In the genomic region with DNA sequence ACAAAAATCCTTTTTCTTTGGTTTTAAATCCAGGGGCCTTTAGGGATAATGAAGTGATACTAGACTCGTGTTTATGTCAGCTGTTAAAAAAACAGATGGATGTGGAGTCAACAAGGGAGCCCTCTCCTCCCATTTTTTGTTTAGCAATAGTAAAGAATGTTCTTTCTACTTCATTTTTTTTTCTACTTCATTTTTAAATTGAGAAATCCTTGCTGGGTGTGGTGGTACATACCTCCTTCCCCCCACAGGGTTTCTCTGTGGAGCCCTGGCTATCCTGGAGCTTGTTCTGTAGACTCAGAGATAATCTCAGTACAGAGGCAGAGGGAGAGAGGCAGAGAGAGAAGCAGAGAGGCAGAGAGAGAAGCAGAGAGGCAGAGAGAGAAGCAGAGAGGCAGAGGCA, we compare ENCODE assay signal across 23 mouse cellular contexts.
DNase-seq lines count a peak whose midpoint lies in the region; ATAC-seq and TF ChIP-seq lines count a peak whose summit lies in the region.
"Had no signal": no experiment of that assay in that cellular context is flagged by ENCODE, and none has a peak within 500 bp of the region (broad histone marks: within the 10 kb centered on the region; RNA-seq: fewer than 3 reads in every experiment).

No protein-coding gene starts in this region.

- no peak overlapping the region for H3K4me3 ChIP-seq in heart, embryonic 12.5 days
- H3K4me3 ChIP-seq in lung, embryonic 15.5 days, result no peak overlapping the region
- no peak overlapping the region for H3K4me3 ChIP-seq in lung, adult 2 months (replicated peaks; ENCODE audit: extremely low read depth, low read depth, low read length)
- H3K4me3 ChIP-seq in brown adipose tissue, adult 24 weeks (ENCODE audit: insufficient read depth, low read depth, low read length), result no peak overlapping the region
- H3K4me3 ChIP-seq: embryonic facial prominence, embryonic 12.5 days; embryonic facial prominence, embryonic 15.5 days; gastrocnemius, adult 2 months; hindbrain, embryonic 10.5 days; hindbrain, embryonic 13.5 days had no signal

- H3K4me1 ChIP-seq in heart, embryonic 12.5 days (replicated peaks), result peaks cover 13% of the 10 kb centered on the region
- 0 out of 2 replicates have a peak, but pooled peaks cover 3% of the 10 kb centered on the region for H3K4me1 ChIP-seq in lung, embryonic 15.5 days
- H3K4me1 ChIP-seq in lung, adult 2 months (ENCODE audit: control insufficient read depth, insufficient read depth, low read length), result peaks cover 7% of the 10 kb centered on the region
- H3K4me1 ChIP-seq in brown adipose tissue, adult 24 weeks (ENCODE audit: control insufficient read depth, insufficient read depth, insufficient read length, low read length), result no peaks in the 10 kb centered on the region
- H3K4me1 ChIP-seq: embryonic facial prominence, embryonic 12.5 days; embryonic facial prominence, embryonic 15.5 days; hindbrain, embryonic 10.5 days; hindbrain, embryonic 13.5 days had no signal

- 0 out of 2 replicates have a peak overlapping the region, but pooled peaks have one; percentile 44 for H3K27ac ChIP-seq in heart, embryonic 12.5 days (ENCODE audit: poor library complexity, severe bottlenecking)
- H3K27ac ChIP-seq in lung, embryonic 15.5 days, result peak overlapping the region; percentile 37; the same call in 1 of the 2 replicates
- 0 out of 2 replicates have a peak overlapping the region, but pooled peaks have one; percentile 16 for H3K27ac ChIP-seq in brown adipose tissue, adult 24 weeks (replicated peaks; ENCODE audit: low read depth, low read length)
- H3K27ac ChIP-seq: embryonic facial prominence, embryonic 12.5 days; embryonic facial prominence, embryonic 15.5 days; hindbrain, embryonic 10.5 days; hindbrain, embryonic 13.5 days had no signal

- ATAC-seq in heart, embryonic 12.5 days (ENCODE audit: insufficient number of reproducible peaks, low FRiP score), result no peak
- ATAC-seq in lung, embryonic 15.5 days (ENCODE audit: borderline replicate concordance, extremely low read depth, low FRiP score, low TSS enrichment), result peak; percentile 3; the same call in 1 of the 2 replicates
- ATAC-seq: forebrain, embryonic 14.5 days; forebrain, postnatal 0 days; hindbrain, embryonic 16.5 days had no signal

- H3K36me3 ChIP-seq in heart, embryonic 12.5 days, result peaks cover 95% of the 10 kb centered on the region
- H3K36me3 ChIP-seq in lung, embryonic 15.5 days, result peaks cover 85% of the 10 kb centered on the region

- TF ChIP-seq CTCF in lung, adult 2 months (IDR thresholded peaks at IDR 0.05; ENCODE audit: insufficient read depth, low read length), result no peak

- no peaks in the 10 kb centered on the region for H3K9me3 ChIP-seq in heart, embryonic 12.5 days (replicated peaks)
- no peaks in the 10 kb centered on the region for H3K9me3 ChIP-seq in lung, embryonic 15.5 days
- H3K9me3 ChIP-seq: embryonic facial prominence, embryonic 12.5 days; embryonic facial prominence, embryonic 15.5 days; hindbrain, embryonic 10.5 days; hindbrain, embryonic 13.5 days had no signal

- 40% methylated on average over 1 of the region's 1 CpGs for WGBS in heart, embryonic 12.5 days
- WGBS in lung, embryonic 15.5 days, result 34% methylated on average over 1 of the region's 1 CpGs
- WGBS in lung, adult 2 months, result 22% methylated on average over 1 of the region's 1 CpGs

- intact Hi-C loops in heart, postnatal 10 days (cut with DNase I), result no loop called here

- no peak overlapping the region for H3K4me2 ChIP-seq in heart, embryonic 12.5 days
- no peak overlapping the region for H3K4me2 ChIP-seq in lung, embryonic 15.5 days
- H3K4me2 ChIP-seq: embryonic facial prominence, embryonic 12.5 days; embryonic facial prominence, embryonic 15.5 days; hindbrain, embryonic 13.5 days had no signal

- no peak for DNase-seq in heart, postnatal 10 days
- no peak for DNase-seq in lung, adult 2 months
- peak; percentile 44 for DNase-seq in NIH3T3 (ENCODE audit: low read depth)
- no peak for DNase-seq in spleen, adult 18-20 months
- DNase-seq: adrenal gland, adult 8-10 months; adrenal gland, postnatal 25 days; cerebellum, adult 18-20 months; cerebellum, adult 9-10 months; cerebellum, postnatal 25 days; forebrain, postnatal 0 days; gastrocnemius, adult 2 months; gastrocnemius, postnatal 14 days; heart, adult 18-20 months; heart, postnatal 36 days had no signal

- no peak overlapping the region for H3K9ac ChIP-seq in heart, embryonic 12.5 days
- H3K9ac ChIP-seq in lung, embryonic 15.5 days, result no peak overlapping the region
- H3K9ac ChIP-seq: embryonic facial prominence, embryonic 12.5 days; embryonic facial prominence, embryonic 15.5 days; forebrain, postnatal 0 days; hindbrain, embryonic 13.5 days had no signal

- H3K27me3 ChIP-seq in heart, embryonic 12.5 days (replicated peaks), result no peaks in the 10 kb centered on the region
- no peaks in the 10 kb centered on the region for H3K27me3 ChIP-seq in lung, embryonic 15.5 days
- H3K27me3 ChIP-seq: embryonic facial prominence, embryonic 12.5 days; embryonic facial prominence, embryonic 15.5 days; hindbrain, embryonic 13.5 days had no signal

- no peak for TF ChIP-seq POLR2A in lung, adult 2 months (IDR thresholded peaks at IDR 0.05; ENCODE audit: borderline replicate concordance, extremely low read depth, low read depth, low read length)
